Mouse (Mus musculus): ENCODE data around the gene Sh3pxd2a.

GRCm38 (mm10) chr19:47452211-47452610 is 12.0 kb downstream of the Sh3pxd2a start:
- TF ChIP-seq CTCF (IDR thresholded peaks at IDR 0.05; ENCODE audit: extremely low read depth, insufficient read depth, insufficient read length, insufficient replicate concordance) (no peak), POLR2A (IDR thresholded peaks at IDR 0.05; ENCODE audit: low read depth, low read length) (no peak)
